Comparison of ENCODE assay signal across 18 mouse cellular contexts in genomic region chr2:117912722-117913121, GRCm38 (mm10).
DNase-seq lines count a peak whose midpoint lies in the region; ATAC-seq and TF ChIP-seq lines count a peak whose summit lies in the region.
"Had no signal": no experiment of that assay in that cellular context is flagged by ENCODE, and none has a peak within 500 bp of the region (broad histone marks: within the 10 kb centered on the region; RNA-seq: fewer than 3 reads in every experiment).

No protein-coding gene starts in this region.

- no peaks in the 10 kb centered on the region for H3K9me3 ChIP-seq in kidney, postnatal 0 days (replicated peaks; ENCODE audit: low read length)
- H3K9me3 ChIP-seq in kidney, embryonic 16.5 days (ENCODE audit: low read length): no peaks in the 10 kb centered on the region
- no peaks in the 10 kb centered on the region for H3K9me3 ChIP-seq in E14TG2a.4 (ENCODE audit: low read length)
- no peaks in the 10 kb centered on the region for H3K9me3 ChIP-seq in forebrain, embryonic 13.5 days (replicated peaks)
- no peaks in the 10 kb centered on the region for H3K9me3 ChIP-seq in forebrain, embryonic 11.5 days (ENCODE audit: control insufficient read depth, low read length)
- H3K9me3 ChIP-seq: embryonic facial prominence, embryonic 13.5 days; heart, embryonic 13.5 days; kidney, embryonic 15.5 days; midbrain, embryonic 15.5 days had no signal

- no peak for ATAC-seq in kidney, postnatal 0 days (replicated peaks; ENCODE audit: low FRiP score, low read depth)
- ATAC-seq in kidney, embryonic 16.5 days (ENCODE audit: low FRiP score, low TSS enrichment): no peak
- peak; percentile 52 for ATAC-seq in granulocyte monocyte progenitor cell, adult 5-6 weeks (replicated peaks; ENCODE audit: poor library complexity, severe bottlenecking)
- ATAC-seq in forebrain, embryonic 13.5 days: no peak
- no peak for ATAC-seq in forebrain, embryonic 11.5 days (replicated peaks; ENCODE audit: low FRiP score)
- ATAC-seq: forebrain, embryonic 14.5 days; hindbrain, embryonic 16.5 days; midbrain, embryonic 15.5 days had no signal

- H3K9ac ChIP-seq in kidney, postnatal 0 days (ENCODE audit: low read depth, low read length): no peak overlapping the region
- no peak overlapping the region for H3K9ac ChIP-seq in kidney, embryonic 16.5 days (replicated peaks; ENCODE audit: low read length)
- no peak overlapping the region for H3K9ac ChIP-seq in forebrain, embryonic 13.5 days
- no peak overlapping the region for H3K9ac ChIP-seq in forebrain, embryonic 11.5 days (ENCODE audit: low read length)
- H3K9ac ChIP-seq: embryonic facial prominence, embryonic 13.5 days; heart, embryonic 13.5 days; kidney, embryonic 15.5 days; midbrain, embryonic 15.5 days had no signal

- DNase-seq in kidney, postnatal 0 days (ENCODE audit: low spot score): no peak
- DNase-seq in 3134 (ENCODE audit: extremely low read depth, insufficient read length, low spot score): peak; percentile 9
- DNase-seq in left cerebral cortex, adult 2 months (ENCODE audit: extremely low spot score in 1 of 2, low spot score in 2 of 2): no peak
- no peak for DNase-seq in forebrain, embryonic 11.5 days (ENCODE audit: low spot score)
- DNase-seq: cerebellum, adult 9-10 months; gastrocnemius, postnatal 10 days; lung, postnatal 10 days; thymus, postnatal 14 days had no signal

- 65% methylated on average over 2 of the region's 2 CpGs for WGBS in kidney, postnatal 0 days
- 74% methylated on average over 2 of the region's 2 CpGs for WGBS in kidney, embryonic 16.5 days
- WGBS in forebrain, embryonic 13.5 days: 76% methylated on average over 2 of the region's 2 CpGs
- WGBS in forebrain, embryonic 11.5 days: 79% methylated on average over 2 of the region's 2 CpGs

- no peaks in the 10 kb centered on the region for H3K4me1 ChIP-seq in kidney, postnatal 0 days (replicated peaks; ENCODE audit: insufficient read depth, low read length)
- H3K4me1 ChIP-seq in kidney, embryonic 16.5 days (ENCODE audit: insufficient read depth, low read length): no peaks in the 10 kb centered on the region
- no peaks in the 10 kb centered on the region for H3K4me1 ChIP-seq in E14TG2a.4 (replicated peaks; ENCODE audit: low read depth, low read length)
- no peaks in the 10 kb centered on the region for H3K4me1 ChIP-seq in forebrain, embryonic 13.5 days
- no peaks in the 10 kb centered on the region for H3K4me1 ChIP-seq in forebrain, embryonic 11.5 days (replicated peaks; ENCODE audit: control insufficient read depth, insufficient read depth, low read length)
- H3K4me1 ChIP-seq: embryonic facial prominence, embryonic 13.5 days; heart, embryonic 13.5 days; kidney, embryonic 15.5 days; midbrain, embryonic 15.5 days had no signal

- no peak overlapping the region for H3K4me2 ChIP-seq in kidney, postnatal 0 days (ENCODE audit: low read length)
- no peak overlapping the region for H3K4me2 ChIP-seq in kidney, embryonic 16.5 days (replicated peaks; ENCODE audit: low read depth, low read length)
- H3K4me2 ChIP-seq in forebrain, embryonic 13.5 days: no peak overlapping the region
- H3K4me2 ChIP-seq in forebrain, embryonic 11.5 days (ENCODE audit: low read depth, low read length, severe bottlenecking): no peak overlapping the region
- H3K4me2 ChIP-seq: embryonic facial prominence, embryonic 13.5 days; heart, embryonic 13.5 days; kidney, embryonic 15.5 days; midbrain, embryonic 15.5 days had no signal

- peak; percentile 17; the same call in 1 of the 2 replicates for TF ChIP-seq CTCF in kidney, postnatal 0 days (IDR thresholded peaks at IDR 0.05; ENCODE audit: low read depth)
- peak; percentile 17; the same call in 1 of the 2 replicates for TF ChIP-seq CTCF in E14TG2a.4 (conservative IDR thresholded peaks at IDR 0.05; ENCODE audit: low read length)
- TF ChIP-seq CTCF in left cerebral cortex, adult 2 months (IDR thresholded peaks at IDR 0.05): no peak

- no peak overlapping the region for H3K4me3 ChIP-seq in kidney, postnatal 0 days (replicated peaks; ENCODE audit: low read depth, low read length)
- no peak overlapping the region for H3K4me3 ChIP-seq in kidney, embryonic 16.5 days (ENCODE audit: low read length)
- H3K4me3 ChIP-seq in E14TG2a.4 (replicated peaks; ENCODE audit: low read length): no peak overlapping the region
- H3K4me3 ChIP-seq in left cerebral cortex, adult 2 months: no peak overlapping the region
- H3K4me3 ChIP-seq in forebrain, embryonic 13.5 days: no peak overlapping the region
- H3K4me3 ChIP-seq in forebrain, embryonic 11.5 days (ENCODE audit: low read depth, low read length): no peak overlapping the region
- H3K4me3 ChIP-seq: embryonic facial prominence, embryonic 13.5 days; heart, embryonic 13.5 days; kidney, embryonic 15.5 days; midbrain, embryonic 15.5 days had no signal

- no peaks in the 10 kb centered on the region for H3K27me3 ChIP-seq in kidney, postnatal 0 days (ENCODE audit: insufficient read depth, low read length)
- no peaks in the 10 kb centered on the region for H3K27me3 ChIP-seq in kidney, embryonic 16.5 days (ENCODE audit: insufficient read depth, low read length)
- no peaks in the 10 kb centered on the region for H3K27me3 ChIP-seq in E14TG2a.4 (ENCODE audit: insufficient read depth, low read length)
- H3K27me3 ChIP-seq in forebrain, embryonic 13.5 days: no peaks in the 10 kb centered on the region
- no peaks in the 10 kb centered on the region for H3K27me3 ChIP-seq in forebrain, embryonic 11.5 days (ENCODE audit: control insufficient read depth, insufficient read depth, low read length)
- H3K27me3 ChIP-seq: embryonic facial prominence, embryonic 13.5 days; heart, embryonic 13.5 days; kidney, embryonic 15.5 days; midbrain, embryonic 15.5 days had no signal

- intact Hi-C loops in left cerebral cortex, adult 2 months (cut with DNase I): no loop called here

- no peaks in the 10 kb centered on the region for H3K36me3 ChIP-seq in kidney, postnatal 0 days (ENCODE audit: insufficient read depth, low read length)
- H3K36me3 ChIP-seq in kidney, embryonic 16.5 days (ENCODE audit: insufficient read depth, low read length): no peaks in the 10 kb centered on the region
- H3K36me3 ChIP-seq in E14TG2a.4 (ENCODE audit: insufficient read depth, low read length): no peaks in the 10 kb centered on the region
- H3K36me3 ChIP-seq in forebrain, embryonic 13.5 days (ENCODE audit: poor library complexity, severe bottlenecking): no peaks in the 10 kb centered on the region
- no peaks in the 10 kb centered on the region for H3K36me3 ChIP-seq in forebrain, embryonic 11.5 days (ENCODE audit: control insufficient read depth, insufficient read depth, low read length)
- H3K36me3 ChIP-seq: embryonic facial prominence, embryonic 13.5 days; heart, embryonic 13.5 days; kidney, embryonic 15.5 days; midbrain, embryonic 15.5 days had no signal

- H3K27ac ChIP-seq in kidney, postnatal 0 days: no peak overlapping the region
- no peak overlapping the region for H3K27ac ChIP-seq in kidney, embryonic 16.5 days (ENCODE audit: low read length)
- H3K27ac ChIP-seq in left cerebral cortex, adult 2 months: no peak overlapping the region
- H3K27ac ChIP-seq in forebrain, embryonic 13.5 days: no peak overlapping the region
- H3K27ac ChIP-seq in forebrain, embryonic 11.5 days (ENCODE audit: low read depth, low read length): no peak overlapping the region
- H3K27ac ChIP-seq: embryonic facial prominence, embryonic 13.5 days; heart, embryonic 13.5 days; kidney, embryonic 15.5 days; midbrain, embryonic 15.5 days had no signal
